Mouse (Mus musculus) spleen, adult 2 months (tissue): Measurements from ENCODE around the gene Rhebl1.

ENCODE experiments used
- CTCF ChIP-seq: fragments of 200-500 bp; IDR thresholded peaks from 2 replicates; pipeline ENCODE4 v1.5.1; 2011; ENCODE audit warnings: mild to moderate bottlenecking, inconsistent platforms; ENCODE audit not compliant: insufficient read depth, insufficient read length, insufficient replicate concordance; ENCODE audit errors: extremely low read depth
- POLR2A ChIP-seq: fragments of 200-500 bp; IDR thresholded peaks from 2 replicates; pipeline ENCODE4 v1.6.1; 2011; ENCODE audit warnings: low read depth, low read length, inconsistent platforms

DNA sequence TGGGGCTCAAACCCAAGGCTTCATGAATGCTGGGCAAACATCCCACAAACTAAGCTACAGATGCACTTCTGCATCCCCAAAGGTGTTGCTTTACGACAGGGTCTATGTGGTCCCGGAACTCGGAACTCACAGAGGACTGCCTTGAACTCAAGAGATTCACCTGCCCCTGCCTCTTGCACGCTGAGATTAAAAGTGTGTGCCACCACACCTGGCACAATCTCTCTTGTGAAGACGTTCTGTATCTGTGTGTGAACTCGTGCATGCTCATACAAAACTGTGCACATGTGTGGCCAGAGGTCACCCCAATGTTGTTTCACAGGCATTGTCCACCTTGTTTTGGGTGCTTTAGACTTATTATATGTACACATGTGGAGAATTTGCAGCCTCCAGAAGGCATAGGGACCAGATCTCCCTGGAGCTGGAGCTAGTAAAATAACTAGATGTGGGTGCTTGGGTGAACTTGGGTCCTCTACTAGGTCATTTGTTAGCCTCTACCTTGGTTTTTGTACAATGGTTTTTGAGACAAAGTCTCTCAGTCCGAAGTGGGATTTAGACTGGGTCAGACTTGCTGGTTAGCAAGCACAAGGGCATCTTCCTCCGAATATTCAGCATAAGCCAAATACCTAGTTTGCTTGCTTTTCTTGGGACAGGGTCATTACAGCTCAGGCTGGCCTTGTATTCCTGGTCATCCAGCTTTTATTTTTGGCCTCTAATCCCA is 35.8 kb upstream of the Rhebl1 start:
- TF ChIP-seq CTCF, result no peak
- TF ChIP-seq POLR2A, result no peak
